Mouse (Mus musculus): Measurements from ENCODE around the gene Efcab8. TPM values are rescaled to one million over a fixed set of nuclear protein-coding genes. Genes with fewer than 3 reads are reported as not detected.
"Not testable (repeated sequence)": the region's sequence is repeated elsewhere in the genome, so short reads cannot be mapped to it uniquely, and the experiment has no call there.

Efcab8 gene
- polyA plus RNA-seq, 1 experiment from 2014 or later: 0.23 TPM

- Histone ChIP-seq H3K4me3 (replicated peaks; ENCODE audit: low read length) (no peak overlapping the region), H3K9me3 (replicated peaks; ENCODE audit: control insufficient read depth, low read length) (no peaks in the 10 kb centered on the region), H3K4me2 (ENCODE audit: low read depth, low read length) (no peak overlapping the region), H3K27me3 (ENCODE audit: control insufficient read depth, insufficient read depth, low read length) (no peaks in the 10 kb centered on the region), H3K4me1 (ENCODE audit: control insufficient read depth, insufficient read depth, low read length) (no peaks in the 10 kb centered on the region), H3K9ac (ENCODE audit: low read length) (no peak overlapping the region), H3K36me3 (ENCODE audit: control insufficient read depth, insufficient read depth, low read length) (no peaks in the 10 kb centered on the region), H3K27ac (ENCODE audit: low read length) (no peak overlapping the region)
- 73% methylated on average over 6 of the region's 6 CpGs for WGBS
- ATAC-seq (ENCODE audit: insufficient read depth, low FRiP score): no peak
Observed at GRCm38 (mm10) chr2:153808841-153809240, 29.1 kb downstream of the Efcab8 start.

- WGBS: 51% methylated on average over 3 of the region's 3 CpGs
- Histone ChIP-seq H3K4me2 (ENCODE audit: low read depth, low read length) (no peak overlapping the region), H3K27me3 (ENCODE audit: control insufficient read depth, insufficient read depth, low read length) (no peaks in the 10 kb centered on the region), H3K4me1 (ENCODE audit: control insufficient read depth, insufficient read depth, low read length) (no peaks in the 10 kb centered on the region), H3K9me3 (replicated peaks; ENCODE audit: control insufficient read depth, low read length) (no peaks in the 10 kb centered on the region), H3K36me3 (ENCODE audit: control insufficient read depth, insufficient read depth, low read length) (no peaks in the 10 kb centered on the region), H3K4me3 (replicated peaks; ENCODE audit: low read length) (no peak overlapping the region), H3K27ac (ENCODE audit: low read length) (no peak overlapping the region), H3K9ac (ENCODE audit: low read length) (no peak overlapping the region)
- no peak for ATAC-seq (ENCODE audit: insufficient read depth, low FRiP score)
Observed at GRCm38 (mm10) chr2:153809921-153810320, 30.2 kb downstream of the Efcab8 start.

DNA sequence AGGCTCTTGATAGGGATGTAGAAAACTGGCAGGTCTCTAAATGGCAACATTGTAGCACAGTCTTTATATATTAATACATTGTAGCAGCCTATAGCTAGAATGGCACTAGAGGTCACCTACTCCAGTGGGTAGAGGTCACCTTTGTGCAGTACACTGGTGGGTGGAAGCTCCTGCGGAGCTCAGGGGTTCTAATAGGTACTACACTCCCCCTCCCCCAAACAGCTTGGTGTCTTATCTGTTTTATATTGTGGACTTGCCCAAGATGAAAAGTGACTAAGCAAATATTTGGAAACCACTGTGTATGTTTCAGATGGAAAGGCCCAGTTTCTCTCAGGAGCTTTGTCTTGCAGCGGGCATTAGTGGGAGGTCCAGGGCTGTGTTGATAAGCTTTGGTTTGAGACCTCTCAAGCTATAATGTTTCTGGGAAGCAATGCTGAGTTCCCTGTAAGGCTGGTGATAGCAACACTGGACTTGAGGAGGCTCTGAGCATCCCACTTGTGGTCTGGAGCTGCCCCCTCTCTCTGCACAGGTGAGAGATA is 42.3 kb downstream of the Efcab8 start:
- no peak overlapping the region for H3K4me3 ChIP-seq (replicated peaks; ENCODE audit: low read length)
- no peaks in the 10 kb centered on the region for H3K9me3 ChIP-seq (replicated peaks; ENCODE audit: control insufficient read depth, low read length)
- no peak overlapping the region for H3K9ac ChIP-seq (ENCODE audit: low read length)
- H3K4me1 ChIP-seq (ENCODE audit: control insufficient read depth, insufficient read depth, low read length): peaks cover 6% of the 10 kb centered on the region
- ATAC-seq (ENCODE audit: insufficient read depth, low FRiP score): peak; percentile 68; the same call in 1 of the 2 replicates
- H3K27me3 ChIP-seq (ENCODE audit: control insufficient read depth, insufficient read depth, low read length): no peaks in the 10 kb centered on the region
- WGBS: 59% methylated on average over 2 of the region's 2 CpGs
- H3K27ac ChIP-seq (ENCODE audit: low read length): no peak overlapping the region
- H3K4me2 ChIP-seq (ENCODE audit: low read depth, low read length): no peak overlapping the region
- no peaks in the 10 kb centered on the region for H3K36me3 ChIP-seq (ENCODE audit: control insufficient read depth, insufficient read depth, low read length)

GRCm38 (mm10) chr2:153824593-153824992 is 44.9 kb downstream of the Efcab8 start:
- Histone ChIP-seq H3K4me3 (replicated peaks; ENCODE audit: low read length) (no peak overlapping the region), H3K36me3 (ENCODE audit: control insufficient read depth, insufficient read depth, low read length) (no peaks in the 10 kb centered on the region), H3K4me1 (ENCODE audit: control insufficient read depth, insufficient read depth, low read length) (peaks cover 6% of the 10 kb centered on the region), H3K27ac (ENCODE audit: low read length) (no peak overlapping the region), H3K9me3 (replicated peaks; ENCODE audit: control insufficient read depth, low read length) (no peaks in the 10 kb centered on the region), H3K4me2 (ENCODE audit: low read depth, low read length) (no peak overlapping the region), H3K9ac (ENCODE audit: low read length) (no peak overlapping the region), H3K27me3 (ENCODE audit: control insufficient read depth, insufficient read depth, low read length) (no peaks in the 10 kb centered on the region)
- WGBS: 61% methylated on average over 6 of the region's 6 CpGs
- peak; percentile 73; the same call in 1 of the 2 replicates for ATAC-seq (ENCODE audit: insufficient read depth, low FRiP score)

DNA sequence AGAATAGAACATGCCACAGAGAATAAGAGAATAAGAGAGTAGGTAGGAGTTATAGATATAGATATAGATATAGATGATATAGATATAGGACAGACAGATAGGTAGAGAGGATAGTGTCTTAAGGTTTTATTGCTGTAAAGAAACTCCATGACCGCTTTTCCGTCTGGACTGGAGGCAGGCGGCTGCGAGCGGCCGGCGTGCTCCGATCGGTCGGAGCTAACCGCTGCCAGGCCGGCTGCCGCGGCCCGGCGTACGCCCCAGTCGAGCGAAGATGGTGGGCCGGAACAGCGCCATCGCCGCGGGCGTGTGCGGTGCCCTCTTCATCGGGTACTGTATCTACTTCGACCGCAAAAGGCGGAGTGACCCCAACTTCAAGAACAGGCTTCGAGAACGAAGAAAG is 46.2 kb downstream of the Efcab8 start:
- H3K4me3 ChIP-seq (replicated peaks; ENCODE audit: low read length); H3K9me3 ChIP-seq (replicated peaks; ENCODE audit: control insufficient read depth, low read length); ATAC-seq (ENCODE audit: insufficient read depth, low FRiP score); H3K4me2 ChIP-seq (ENCODE audit: low read depth, low read length); H3K27ac ChIP-seq (ENCODE audit: low read length); H3K9ac ChIP-seq (ENCODE audit: low read length); H3K4me1 ChIP-seq (ENCODE audit: control insufficient read depth, insufficient read depth, low read length); H3K27me3 ChIP-seq (ENCODE audit: control insufficient read depth, insufficient read depth, low read length); H3K36me3 ChIP-seq (ENCODE audit: control insufficient read depth, insufficient read depth, low read length): not testable (repeated sequence)
- WGBS: 59% methylated on average over 32 of the region's 32 CpGs

- no peaks in the 10 kb centered on the region for H3K27me3 ChIP-seq (ENCODE audit: control insufficient read depth, insufficient read depth, low read length)
- 82% methylated on average over 8 of the region's 8 CpGs for WGBS
- no peak overlapping the region for H3K4me2 ChIP-seq (ENCODE audit: low read depth, low read length)
- no peak overlapping the region for H3K27ac ChIP-seq (ENCODE audit: low read length)
- no peak overlapping the region for H3K4me3 ChIP-seq (replicated peaks; ENCODE audit: low read length)
- no peak overlapping the region for H3K9ac ChIP-seq (ENCODE audit: low read length)
- ATAC-seq (ENCODE audit: insufficient read depth, low FRiP score): no peak
- H3K36me3 ChIP-seq (ENCODE audit: control insufficient read depth, insufficient read depth, low read length): no peaks in the 10 kb centered on the region
- peaks cover 6% of the 10 kb centered on the region for H3K4me1 ChIP-seq (ENCODE audit: control insufficient read depth, insufficient read depth, low read length)
- no peaks in the 10 kb centered on the region for H3K9me3 ChIP-seq (replicated peaks; ENCODE audit: control insufficient read depth, low read length)
Observed at GRCm38 (mm10) chr2:153827171-153827830, 47.6 kb downstream of the Efcab8 start.

- Histone ChIP-seq H3K4me3 (replicated peaks; ENCODE audit: low read length) (no peak overlapping the region), H3K36me3 (ENCODE audit: control insufficient read depth, insufficient read depth, low read length) (no peaks in the 10 kb centered on the region), H3K9ac (ENCODE audit: low read length) (no peak overlapping the region), H3K27ac (ENCODE audit: low read length) (no peak overlapping the region), H3K4me1 (ENCODE audit: control insufficient read depth, insufficient read depth, low read length) (peaks cover 6% of the 10 kb centered on the region), H3K4me2 (ENCODE audit: low read depth, low read length) (no peak overlapping the region), H3K27me3 (ENCODE audit: control insufficient read depth, insufficient read depth, low read length) (no peaks in the 10 kb centered on the region), H3K9me3 (replicated peaks; ENCODE audit: control insufficient read depth, low read length) (no peaks in the 10 kb centered on the region)
- no peak for ATAC-seq (ENCODE audit: insufficient read depth, low FRiP score)
- WGBS: 73% methylated on average over 7 of the region's 7 CpGs
Observed at GRCm38 (mm10) chr2:153828704-153829103, 49.0 kb downstream of the Efcab8 start.

DNA sequence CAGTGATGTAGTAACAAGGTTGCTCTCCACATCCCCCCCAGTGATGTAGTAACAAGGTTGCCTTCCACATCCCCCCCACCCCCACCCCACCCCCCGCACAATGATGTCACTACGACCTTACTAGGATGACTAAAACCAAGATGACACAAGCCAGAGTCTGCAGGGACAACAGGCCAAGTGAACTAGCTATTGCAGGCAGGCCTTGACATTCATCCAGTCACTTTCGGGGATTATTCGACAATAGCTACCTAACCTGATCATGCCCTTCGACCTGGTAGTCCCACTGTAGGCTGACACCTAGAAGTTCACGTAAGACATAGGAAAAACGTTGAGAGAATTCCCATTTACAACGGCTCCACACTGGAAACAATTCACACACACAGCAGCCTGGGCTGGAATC is 53.6 kb downstream of the Efcab8 start:
- Histone ChIP-seq H3K9ac (ENCODE audit: low read length) (no peak overlapping the region), H3K27ac (ENCODE audit: low read length) (no peak overlapping the region), H3K36me3 (ENCODE audit: control insufficient read depth, insufficient read depth, low read length) (no peaks in the 10 kb centered on the region), H3K4me3 (replicated peaks; ENCODE audit: low read length) (no peak overlapping the region), H3K27me3 (ENCODE audit: control insufficient read depth, insufficient read depth, low read length) (no peaks in the 10 kb centered on the region), H3K4me1 (ENCODE audit: control insufficient read depth, insufficient read depth, low read length) (no peaks in the 10 kb centered on the region), H3K9me3 (replicated peaks; ENCODE audit: control insufficient read depth, low read length) (no peaks in the 10 kb centered on the region), H3K4me2 (ENCODE audit: low read depth, low read length) (no peak overlapping the region)
- no peak for ATAC-seq (ENCODE audit: insufficient read depth, low FRiP score)
- WGBS: 85% methylated on average over 8 of the region's 8 CpGs

GRCm38 (mm10) chr2:153842854-153843253 is 63.1 kb downstream of the Efcab8 start:
- H3K4me1 ChIP-seq (ENCODE audit: control insufficient read depth, insufficient read depth, low read length): no peaks in the 10 kb centered on the region
- H3K9ac ChIP-seq (ENCODE audit: low read length): no peak overlapping the region
- no peak for ATAC-seq (ENCODE audit: insufficient read depth, low FRiP score)
- WGBS: 74% methylated on average over 8 of the region's 8 CpGs
- no peak overlapping the region for H3K4me3 ChIP-seq (replicated peaks; ENCODE audit: low read length)
- H3K4me2 ChIP-seq (ENCODE audit: low read depth, low read length): no peak overlapping the region
- H3K27me3 ChIP-seq (ENCODE audit: control insufficient read depth, insufficient read depth, low read length): no peaks in the 10 kb centered on the region
- no peaks in the 10 kb centered on the region for H3K36me3 ChIP-seq (ENCODE audit: control insufficient read depth, insufficient read depth, low read length)
- H3K9me3 ChIP-seq (replicated peaks; ENCODE audit: control insufficient read depth, low read length): no peaks in the 10 kb centered on the region
- no peak overlapping the region for H3K27ac ChIP-seq (ENCODE audit: low read length)
